Mouse (Mus musculus) stomach, embryonic 16.5 days (tissue): ENCODE data around the gene Klhl33. TPM values are rescaled to one million over a fixed set of nuclear protein-coding genes. Genes with fewer than 3 reads are reported as not detected.
"Not testable (repeated sequence)": the region's sequence is repeated elsewhere in the genome, so short reads cannot be mapped to it uniquely, and the experiment has no call there.

Experiments used
- ATAC-seq: fragments of 200-750 bp; cut with Nextera tagmentation; 2 replicates; pipeline ENCODE4 v1.8.0; 2017; ENCODE audit warnings: moderate number of reproducible peaks, moderate TSS enrichment; ENCODE audit not compliant: insufficient read depth, low FRiP score
- H3K27ac ChIP-seq: fragments of 300-500 bp; sonication (generic); 2 replicates; pipeline ENCODE4 v1.5.1; 2014; ENCODE audit warnings: low read length
- H3K27me3 ChIP-seq: fragments of 300-500 bp; sonication (generic); 2 replicates; pipeline ENCODE4 v1.6.1; 2014; ENCODE audit warnings: low read length, control low read depth, mixed read lengths; ENCODE audit not compliant: control insufficient read depth, insufficient read depth
- H3K36me3 ChIP-seq: fragments of 300-500 bp; sonication (generic); 2 replicates; pipeline ENCODE4 v1.6.1; 2014; ENCODE audit warnings: low read length; ENCODE audit not compliant: control insufficient read depth, insufficient read depth
- H3K4me1 ChIP-seq: fragments of 300-500 bp; sonication (generic); 2 replicates; pipeline ENCODE4 v1.6.1; 2014; ENCODE audit warnings: low read length, control low read depth, mixed read lengths; ENCODE audit not compliant: control insufficient read depth, insufficient read depth
- H3K4me2 ChIP-seq: fragments of 300-500 bp; sonication (generic); 2 replicates; pipeline ENCODE4 v1.6.1; 2014; ENCODE audit warnings: low read depth, low read length, mixed read lengths
- H3K4me3 ChIP-seq: fragments of 300-500 bp; sonication (generic); replicated peaks from 2 replicates; pipeline ENCODE4 v1.5.1; 2014; ENCODE audit warnings: mild to moderate bottlenecking, low read length
- H3K9ac ChIP-seq: fragments of 300-500 bp; sonication (generic); 2 replicates; pipeline ENCODE4 v1.6.1; 2014; ENCODE audit warnings: low read length
- H3K9me3 ChIP-seq: fragments of 300-500 bp; sonication (generic); replicated peaks from 2 replicates; pipeline ENCODE4 v1.6.1; 2016; ENCODE audit warnings: low read length, control low read depth; ENCODE audit not compliant: control insufficient read depth
- WGBS: fragments of 180-500 bp; shearing (Covaris S2); extraction: QIAGEN DNeasy Blood & Tissue Kit; methylation state at CpG from one replicate; pipeline ENCODE4 v1.1.7; 2014; 5-methylcytosine and 5-hydroxymethylcytosine counted together
- polyA plus RNA-seq: library from polyadenylated mRNA; unstranded; fragments of >200 nt; fragmentation: Nextera tagmentation; extraction: Ambion mirVana; gene quantifications from 2 replicates; pipeline ENCODE4 v1.2.1, GENCODE M21; 2015

The Klhl33 gene
- polyA plus RNA-seq, 1 experiment from 2014 or later, result 0.49 TPM

- peak; percentile 99 for ATAC-seq
- Histone ChIP-seq H3K4me3 (peak within 1 kb of the TSS; percentile 99), H3K36me3 (peaks cover 18% of the 10 kb centered on the region; the same call in 1 of the 2 replicates), H3K9me3 (no peaks in the 10 kb centered on the region), H3K4me2 (peak within 1 kb of the TSS; percentile 83), H3K27me3 (no peaks in the 10 kb centered on the region), H3K4me1 (peaks cover 10% of the 10 kb centered on the region), H3K9ac (peak within 1 kb of the TSS; percentile 98), H3K27ac (peak within 1 kb of the TSS; percentile 96)
- under 1% methylated on average over 67 of the region's 68 CpGs for WGBS
These were observed 33.6 kb upstream of the Klhl33 start, which contains the start of the genes Pip4p1 and Pnp for GRCm38 (mm10) chr14:50930754-50931492. Gene Pip4p1 (minus strand): TSS chr14:50930856. Gene Pnp (plus strand): TSS chr14:50931082.

DNA sequence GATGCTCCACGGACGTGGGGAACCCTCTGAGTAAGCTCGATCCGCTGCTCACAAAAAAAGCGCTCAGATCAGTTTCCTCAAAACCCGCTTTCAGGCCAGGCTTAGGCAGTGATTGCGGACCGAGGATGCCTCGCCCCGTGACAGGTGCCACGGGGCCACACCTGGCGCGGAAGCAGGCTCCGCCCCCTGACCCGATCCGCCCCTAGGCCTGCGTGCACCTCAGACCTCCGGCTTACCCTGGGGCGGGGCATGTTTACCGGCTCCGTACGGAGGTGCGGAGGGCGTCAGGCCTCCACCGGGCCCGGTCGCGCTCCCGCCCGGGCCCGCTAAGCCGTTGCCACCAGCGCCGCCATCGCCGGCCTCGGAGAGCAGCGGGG, 33.1 kb upstream of the Klhl33 start:
- Histone ChIP-seq H3K9ac (peak overlapping the region; percentile 98), H3K4me1 (peaks cover 12% of the 10 kb centered on the region), H3K9me3 (no peaks in the 10 kb centered on the region), H3K4me3 (peak overlapping the region; percentile 99), H3K4me2 (peak overlapping the region; percentile 83), H3K27me3 (no peaks in the 10 kb centered on the region), H3K36me3 (peaks cover 19% of the 10 kb centered on the region; the same call in 1 of the 2 replicates), H3K27ac (peak overlapping the region; percentile 96)
- ATAC-seq, result peak; percentile 58
- under 1% methylated on average over 38 of the region's 38 CpGs for WGBS

GRCm38 (mm10) chr14:50929951-50930350, 32.6 kb upstream of the Klhl33 start:
- WGBS, result 10% methylated on average over 10 of the region's 10 CpGs

DNA sequence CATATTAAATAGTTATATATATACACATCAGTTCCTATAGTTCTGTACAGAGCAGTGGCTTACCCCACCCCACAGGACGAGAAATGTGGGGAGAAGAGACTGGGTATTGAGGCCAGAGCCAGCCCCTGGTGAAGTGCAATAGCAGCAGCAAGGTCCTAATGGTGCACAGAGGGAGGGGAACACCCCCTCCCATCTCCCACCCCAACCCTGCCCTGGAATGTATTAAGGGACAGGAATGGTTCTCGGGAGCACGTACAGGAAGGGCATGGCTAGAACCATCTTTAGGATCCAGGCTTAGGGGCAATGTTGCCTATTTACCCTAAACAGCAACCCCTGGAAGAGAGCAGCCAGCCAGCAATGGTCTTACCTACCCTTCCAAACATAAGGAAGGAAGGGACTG, 30.1 kb upstream of the Klhl33 start:
- no peak overlapping the region for H3K4me2 ChIP-seq
- H3K9ac ChIP-seq, result no peak overlapping the region
- no peak overlapping the region for H3K27ac ChIP-seq
- WGBS, result 60% methylated on average over 3 of the region's 3 CpGs
- no peaks in the 10 kb centered on the region for H3K27me3 ChIP-seq
- H3K4me1 ChIP-seq, result peaks cover 17% of the 10 kb centered on the region
- H3K4me3 ChIP-seq, result no peak overlapping the region
- H3K9me3 ChIP-seq, result no peaks in the 10 kb centered on the region
- H3K36me3 ChIP-seq, result peaks cover 19% of the 10 kb centered on the region; the same call in 1 of the 2 replicates
- ATAC-seq, result no peak

More at GRCm38 (mm10) chr14:50929951-50930350, 32.6 kb upstream of the Klhl33 start:
- H3K4me2 ChIP-seq, result peak overlapping the region; percentile 83
- H3K27ac ChIP-seq, result peak overlapping the region; percentile 96
- peak overlapping the region; percentile 99 for H3K4me3 ChIP-seq
- peaks cover 12% of the 10 kb centered on the region for H3K4me1 ChIP-seq
- peak overlapping the region; percentile 98 for H3K9ac ChIP-seq
- H3K36me3 ChIP-seq, result peaks cover 19% of the 10 kb centered on the region; the same call in 1 of the 2 replicates
- ATAC-seq, result no peak
- H3K27me3 ChIP-seq, result no peaks in the 10 kb centered on the region
- H3K9me3 ChIP-seq, result no peaks in the 10 kb centered on the region

DNA sequence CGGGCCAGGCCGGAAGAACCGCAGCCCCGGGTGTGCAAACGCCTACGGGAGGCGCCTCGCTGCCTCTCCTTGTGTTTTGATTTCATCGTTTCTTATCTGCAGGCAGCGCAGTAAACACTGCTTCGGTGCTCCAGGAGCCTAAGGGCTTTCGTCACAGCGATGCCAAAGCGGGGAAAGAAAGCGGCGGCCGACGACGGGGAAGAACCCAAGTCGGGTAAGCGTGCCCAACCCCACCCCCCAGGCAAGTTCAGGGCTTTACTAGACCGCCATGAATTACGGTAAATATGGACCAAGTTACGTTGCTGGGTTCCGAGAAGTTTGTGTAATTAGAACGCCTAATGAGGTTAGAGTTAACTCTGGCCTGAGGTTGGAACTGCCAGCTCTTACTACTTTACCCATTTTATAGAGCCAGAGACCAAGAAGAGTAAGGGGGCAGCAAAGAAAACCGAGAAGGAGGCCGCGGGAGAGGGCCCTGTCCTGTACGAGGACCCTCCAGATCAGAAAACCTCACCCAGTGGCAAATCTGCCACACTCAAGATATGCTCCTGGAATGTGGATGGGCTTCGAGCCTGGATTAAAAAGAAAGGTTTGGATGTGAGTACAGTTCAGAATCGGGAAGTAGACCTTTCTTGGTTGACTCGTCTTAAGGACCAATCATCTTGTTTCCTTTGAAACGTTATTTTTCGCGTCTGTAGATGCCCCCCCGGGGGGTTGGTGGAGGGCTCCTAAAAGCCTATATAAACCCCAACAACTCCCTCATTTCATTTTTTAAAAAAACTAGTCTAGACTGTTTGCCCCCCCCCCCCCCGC, 28.0 kb upstream of the Klhl33 start:
- H3K9me3 ChIP-seq, result no peaks in the 10 kb centered on the region
- H3K27me3 ChIP-seq, result no peaks in the 10 kb centered on the region
- peak overlapping the region; percentile 71 for H3K4me2 ChIP-seq
- 1% methylated on average over 38 of the region's 38 CpGs for WGBS
- H3K4me3 ChIP-seq, result peak overlapping the region; percentile 95
- peak overlapping the region; percentile 87 for H3K9ac ChIP-seq
- peak overlapping the region; percentile 94 for H3K27ac ChIP-seq
- H3K36me3 ChIP-seq, result peaks cover 19% of the 10 kb centered on the region; the same call in 1 of the 2 replicates
- peaks cover 17% of the 10 kb centered on the region for H3K4me1 ChIP-seq
- peak; percentile 20 for ATAC-seq

DNA sequence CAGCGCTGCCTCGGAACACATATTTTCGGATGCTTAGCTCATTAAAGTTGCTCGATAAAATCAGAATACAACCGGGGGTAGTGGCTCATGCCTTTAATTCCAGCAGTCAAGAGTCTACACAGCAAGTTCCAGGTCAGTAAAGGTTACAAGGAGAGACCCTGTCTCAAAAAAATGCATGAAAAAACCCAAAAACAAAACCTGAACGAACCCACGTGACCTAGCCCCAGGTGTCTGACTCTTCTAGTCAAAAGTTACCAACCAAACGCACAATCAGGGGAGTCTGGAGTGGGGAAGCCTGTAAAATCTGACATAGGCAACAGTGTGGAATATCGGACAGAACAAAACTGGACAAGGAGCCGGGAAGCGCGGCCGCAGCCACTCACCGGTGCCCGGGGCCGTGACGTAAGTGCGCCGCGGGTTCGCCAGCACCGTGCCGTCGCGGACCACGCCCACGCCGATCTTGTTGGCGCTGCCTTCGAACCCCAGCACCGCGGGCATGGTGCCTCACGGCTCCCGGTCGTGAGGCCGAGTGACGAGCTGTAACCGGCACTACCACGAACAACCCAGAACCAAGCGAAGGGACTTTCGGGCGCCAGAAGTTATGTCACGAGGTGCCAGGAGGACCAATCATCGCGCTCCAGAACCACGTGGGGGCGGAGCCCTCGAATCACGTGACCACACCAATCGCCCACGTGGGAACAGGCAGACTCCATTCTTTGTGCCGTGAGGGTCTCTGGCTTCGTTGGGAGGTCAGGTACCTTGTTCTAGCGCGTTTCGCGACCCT, 27.2 kb upstream of the Klhl33 start, which contains the start of the genes Osgep and Apex1:
TSS of gene Osgep (minus strand) at position 613 of the 784 bp plus-strand sequence.
TSS of gene Apex1 (plus strand) at position 688 of the 784 bp plus-strand sequence.
- peak within 1 kb of the TSS; percentile 94 for H3K27ac ChIP-seq
- H3K9ac ChIP-seq, result peak within 1 kb of the TSS; percentile 87
- H3K4me1 ChIP-seq, result peaks cover 10% of the 10 kb centered on the region
- no peaks in the 10 kb centered on the region for H3K27me3 ChIP-seq
- WGBS, result under 1% methylated on average over 57 of the region's 57 CpGs
- peaks cover 19% of the 10 kb centered on the region; the same call in 1 of the 2 replicates for H3K36me3 ChIP-seq
- peak within 1 kb of the TSS; percentile 95 for H3K4me3 ChIP-seq
- H3K4me2 ChIP-seq, result peak within 1 kb of the TSS; percentile 71
- H3K9me3 ChIP-seq, result no peaks in the 10 kb centered on the region
- peak; percentile 96 for ATAC-seq

DNA sequence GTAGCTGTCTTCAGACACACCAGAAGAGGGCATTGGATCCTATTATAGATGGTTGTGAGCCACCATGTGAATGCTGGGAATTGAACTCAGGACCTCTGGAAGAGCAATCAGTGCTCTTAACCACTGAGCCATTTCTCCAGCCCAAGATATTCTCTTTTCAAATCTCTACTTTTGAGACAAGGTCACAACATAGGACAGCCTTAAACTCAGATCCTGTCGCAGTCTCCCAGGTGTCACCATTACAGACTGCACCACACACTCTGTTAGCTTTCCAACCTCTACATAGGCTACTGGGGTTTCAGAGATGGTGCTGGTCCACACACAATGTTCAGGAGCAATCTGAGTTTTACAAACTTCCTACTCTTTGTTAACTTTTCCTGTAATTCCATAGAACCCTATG, 26.1 kb upstream of the Klhl33 start:
- not testable (repeated sequence) for H3K4me1 ChIP-seq, ATAC-seq, H3K27me3 ChIP-seq, H3K9me3 ChIP-seq
- 63% methylated on average over 1 of the region's 1 CpGs for WGBS
- H3K9ac ChIP-seq, result peak overlapping the region; percentile 87
- H3K4me2 ChIP-seq, result peak overlapping the region; percentile 71
- peaks cover 13% of the 10 kb centered on the region; the same call in 1 of the 2 replicates for H3K36me3 ChIP-seq
- peak overlapping the region; percentile 95 for H3K4me3 ChIP-seq
- peak overlapping the region; percentile 94; the same call in 1 of the 2 replicates for H3K27ac ChIP-seq

GRCm38 (mm10) chr14:50911356-50911755, 14.0 kb upstream of the Klhl33 start:
- WGBS, result 48% methylated on average over 3 of the region's 3 CpGs
- H3K4me2 ChIP-seq, result no peak overlapping the region
- H3K36me3 ChIP-seq, result peaks cover 17% of the 10 kb centered on the region; the same call in 1 of the 2 replicates
- H3K4me1 ChIP-seq, result no peaks in the 10 kb centered on the region
- no peak overlapping the region for H3K9ac ChIP-seq
- H3K4me3 ChIP-seq, result no peak overlapping the region
- no peak for ATAC-seq
- no peaks in the 10 kb centered on the region for H3K9me3 ChIP-seq
- no peaks in the 10 kb centered on the region for H3K27me3 ChIP-seq
- H3K27ac ChIP-seq, result no peak overlapping the region
